Mouse (Mus musculus): ENCODE data around the gene Krit1.
"Not testable (repeated sequence)": the region's sequence is repeated elsewhere in the genome, so short reads cannot be mapped to it uniquely, and the experiment has no call there.

Gene Krit1

DNA sequence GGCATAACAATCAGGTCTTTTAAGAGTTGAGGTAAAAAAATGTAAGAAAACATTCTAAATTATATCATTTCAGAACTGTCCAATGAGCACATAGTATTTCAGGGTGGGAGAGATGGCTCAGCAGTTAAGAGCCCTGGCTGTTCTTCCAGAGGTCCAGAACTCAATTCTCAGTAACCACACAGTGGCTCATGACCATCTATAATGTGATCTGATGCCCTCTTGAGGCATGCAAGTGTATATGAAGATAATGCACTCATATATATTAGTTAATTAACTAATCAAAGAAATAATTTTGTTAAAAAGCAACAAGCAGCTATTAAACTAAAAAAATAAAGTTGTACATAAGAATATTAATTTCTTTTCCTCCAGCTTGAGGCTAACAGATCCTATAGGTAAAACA is 86.2 kb downstream of the Krit1 start:
- DNase-seq (ENCODE audit: low spot score): no peak

DNA sequence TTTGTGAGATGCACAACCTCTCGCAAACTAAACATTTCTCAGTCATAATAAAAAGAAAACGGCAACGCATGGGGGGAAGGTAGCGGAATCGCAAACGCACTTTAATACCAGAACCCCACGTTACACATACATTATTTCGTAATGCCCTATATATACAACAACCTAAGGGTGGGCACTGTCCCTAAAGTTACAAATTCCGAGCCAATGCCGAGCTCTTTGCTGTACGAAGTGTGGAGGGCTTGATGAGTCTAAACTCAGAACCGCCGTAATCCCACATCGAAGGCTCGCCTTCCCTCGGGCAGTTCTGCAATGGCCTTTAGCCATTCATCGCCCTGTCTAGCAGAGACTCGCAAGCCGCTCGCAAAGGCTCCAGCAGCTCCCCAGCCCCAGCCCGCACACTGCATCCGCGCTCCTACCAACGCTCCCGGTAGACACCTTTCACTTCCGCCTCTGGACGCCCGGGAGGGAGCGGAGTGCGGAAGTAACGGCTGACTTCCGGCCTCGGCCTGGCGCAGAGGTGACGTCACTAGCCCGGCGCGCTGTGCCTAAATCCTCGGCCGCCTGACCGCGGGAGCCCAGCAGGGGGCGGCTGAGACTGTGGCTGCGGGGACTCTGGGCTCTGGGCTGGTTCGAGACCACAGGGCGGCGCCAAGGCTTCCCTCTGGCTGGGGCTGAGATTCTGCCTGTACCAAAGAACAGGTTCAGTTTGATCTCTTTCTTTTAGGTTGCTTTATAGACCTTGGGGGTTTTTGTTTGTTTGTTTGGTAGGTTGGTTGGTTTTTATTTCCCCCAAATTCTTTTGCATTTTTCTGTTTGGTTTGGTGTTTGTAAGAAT is 90.7 kb downstream of the Krit1 start, which contains the start of gene Mterf1a:
Mterf1a (minus strand) TSS at position 475 of the 835 bp plus-strand sequence.
- peak; percentile 53 for DNase-seq (ENCODE audit: low spot score)

DNA sequence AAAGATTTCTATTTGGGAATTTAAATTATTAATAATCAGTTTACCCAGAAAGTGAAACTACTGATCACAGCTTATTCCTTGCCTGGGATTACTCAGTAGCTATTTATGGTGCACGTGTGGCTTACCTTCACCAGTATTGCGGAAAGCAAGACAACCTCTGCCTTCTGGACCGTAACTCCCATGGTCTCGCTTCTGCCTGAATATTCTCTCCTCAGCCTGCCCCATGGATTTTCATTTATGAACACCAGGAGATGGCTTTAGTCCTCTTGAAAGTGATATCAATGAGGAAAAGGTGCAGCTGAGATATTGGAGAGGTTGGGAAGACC is 91.3 kb downstream of the Krit1 start:
- not testable (repeated sequence) for DNase-seq (ENCODE audit: low spot score)
